Mouse (Mus musculus) embryonic facial prominence, embryonic 10.5 days (tissue): ENCODE results near the gene Gm29776. TPM values are rescaled to one million over a fixed set of nuclear protein-coding genes. Genes with fewer than 3 reads are reported as not detected.
A peak's percentile ranks its signal among the peaks of the same experiment; 100 is the strongest.

Source experiments
- DNase-seq: peaks from one replicate; pipeline ENCODE4 v3.0.0-alpha.2; 2017; ENCODE audit warnings: low spot score
- H3K27ac ChIP-seq: fragments of 300-500 bp; sonication (generic); replicated peaks from 2 replicates; pipeline ENCODE4 v1.5.1; 2016; ENCODE audit warnings: mild to moderate bottlenecking
- H3K27me3 ChIP-seq: fragments of 300-500 bp; sonication (generic); replicated peaks from 2 replicates; pipeline ENCODE4 v1.6.1; 2016; ENCODE audit warnings: low read depth, mild to moderate bottlenecking; ENCODE audit not compliant: poor library complexity, severe bottlenecking
- H3K36me3 ChIP-seq: fragments of 300-500 bp; sonication (generic); replicated peaks from 2 replicates; pipeline ENCODE4 v1.6.1; 2016; ENCODE audit warnings: mild to moderate bottlenecking, moderate library complexity
- H3K4me1 ChIP-seq: fragments of 300-500 bp; sonication (generic); 2 replicates; pipeline ENCODE4 v1.6.1; 2016
- H3K4me3 ChIP-seq: fragments of 300-500 bp; sonication (generic); 2 replicates; pipeline ENCODE4 v1.5.1; 2016; ENCODE audit warnings: mild to moderate bottlenecking, moderate library complexity
- H3K9me3 ChIP-seq: fragments of 300-500 bp; sonication (generic); 2 replicates; pipeline ENCODE4 v1.6.1; 2016; ENCODE audit warnings: mild to moderate bottlenecking
- WGBS: fragments of 180-500 bp; shearing (Covaris S2); methylation state at CpG from one replicate; pipeline ENCODE4 v1.1.7; 2016; 5-methylcytosine and 5-hydroxymethylcytosine counted together
- polyA plus RNA-seq: library from polyadenylated mRNA; unstranded; fragments of >200 nt; fragmentation: Nextera tagmentation; extraction: Ambion mirVana; gene quantifications from 2 replicates; pipeline ENCODE4 v1.2.1, GENCODE M21; 2016

Gm29776 gene
- polyA plus RNA-seq, 1 experiment from 2014 or later = 0.12 TPM

- Histone ChIP-seq H3K27me3 (no peaks in the 10 kb centered on the region), H3K4me3 (no peak overlapping the region), H3K4me1 (no peaks in the 10 kb centered on the region), H3K36me3 (no peaks in the 10 kb centered on the region), H3K27ac (no peak overlapping the region), H3K9me3 (no peaks in the 10 kb centered on the region)
- WGBS = 77% methylated on average over 5 of the region's 5 CpGs
- no peak for DNase-seq
These were observed 28.9 kb upstream of the Gm29776 start for GRCm38 (mm10) chr14:54727565-54727964.

DNA sequence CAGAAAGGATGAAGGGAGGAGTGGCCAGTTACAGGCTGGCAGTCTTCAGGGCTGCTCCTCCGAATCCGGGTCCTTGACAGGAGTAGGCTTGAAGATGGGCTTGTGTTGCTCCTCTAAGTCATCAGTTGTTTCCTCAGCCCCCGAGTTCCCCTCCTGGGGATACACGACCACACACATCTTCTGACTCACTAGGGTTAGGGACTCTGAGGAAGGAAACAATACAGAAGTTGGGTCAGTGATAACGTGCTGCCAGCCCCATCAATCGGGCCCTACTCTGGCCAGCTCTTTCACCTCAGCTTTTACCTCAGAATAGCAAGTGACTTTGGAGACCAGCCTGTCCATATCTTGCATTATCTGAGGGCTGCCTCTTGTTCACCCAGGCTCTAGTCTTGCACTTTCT is 25.4 kb upstream of the Gm29776 start:
- H3K9me3 ChIP-seq = no peaks in the 10 kb centered on the region
- H3K27me3 ChIP-seq = no peaks in the 10 kb centered on the region
- 89% methylated on average over 6 of the region's 6 CpGs for WGBS
- no peak overlapping the region for H3K27ac ChIP-seq
- no peaks in the 10 kb centered on the region for H3K36me3 ChIP-seq
- H3K4me1 ChIP-seq = no peaks in the 10 kb centered on the region
- DNase-seq = no peak
- no peak overlapping the region for H3K4me3 ChIP-seq

- no peaks in the 10 kb centered on the region for H3K9me3 ChIP-seq
- WGBS = 82% methylated on average over 10 of the region's 10 CpGs
- H3K4me1 ChIP-seq = no peaks in the 10 kb centered on the region
- DNase-seq = no peak
- no peak overlapping the region for H3K27ac ChIP-seq
- H3K27me3 ChIP-seq = no peaks in the 10 kb centered on the region
- no peak overlapping the region for H3K4me3 ChIP-seq
- H3K36me3 ChIP-seq = no peaks in the 10 kb centered on the region
These were observed 23.1 kb upstream of the Gm29776 start for GRCm38 (mm10) chr14:54721711-54722110.

- H3K36me3 ChIP-seq = no peaks in the 10 kb centered on the region
- 88% methylated on average over 7 of the region's 7 CpGs for WGBS
- no peak overlapping the region for H3K4me3 ChIP-seq
- no peak overlapping the region for H3K27ac ChIP-seq
- no peaks in the 10 kb centered on the region for H3K4me1 ChIP-seq
- DNase-seq = no peak
- H3K9me3 ChIP-seq = no peaks in the 10 kb centered on the region
- no peaks in the 10 kb centered on the region for H3K27me3 ChIP-seq
These were observed 22.2 kb upstream of the Gm29776 start for GRCm38 (mm10) chr14:54720654-54721350.

DNA sequence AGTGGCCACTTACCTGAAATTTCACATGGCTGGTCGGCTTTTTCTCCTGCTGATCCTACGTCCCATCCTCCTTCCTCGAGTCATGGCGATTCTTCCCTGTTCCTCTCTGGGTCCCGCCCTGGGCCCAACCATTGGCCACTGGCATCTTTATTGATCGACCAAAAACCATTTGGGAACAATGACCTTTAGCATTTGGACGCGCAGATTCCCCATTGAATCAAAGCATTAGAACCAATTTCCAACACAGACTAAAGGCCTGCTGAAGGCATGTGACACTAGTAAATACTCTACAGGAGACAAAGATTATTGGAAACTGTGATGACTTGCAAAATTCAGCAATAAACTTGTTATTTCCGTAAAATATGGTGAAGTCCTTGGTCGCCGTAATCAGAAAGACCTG is 21.4 kb upstream of the Gm29776 start:
- 90% methylated on average over 11 of the region's 11 CpGs for WGBS
- Histone ChIP-seq H3K36me3 (no peaks in the 10 kb centered on the region), H3K27ac (no peak overlapping the region), H3K9me3 (no peaks in the 10 kb centered on the region), H3K27me3 (peaks cover 5% of the 10 kb centered on the region), H3K4me1 (0 out of 2 replicates have a peak, but pooled peaks cover under 1% of the 10 kb centered on the region), H3K4me3 (no peak overlapping the region)
- no peak for DNase-seq

DNA sequence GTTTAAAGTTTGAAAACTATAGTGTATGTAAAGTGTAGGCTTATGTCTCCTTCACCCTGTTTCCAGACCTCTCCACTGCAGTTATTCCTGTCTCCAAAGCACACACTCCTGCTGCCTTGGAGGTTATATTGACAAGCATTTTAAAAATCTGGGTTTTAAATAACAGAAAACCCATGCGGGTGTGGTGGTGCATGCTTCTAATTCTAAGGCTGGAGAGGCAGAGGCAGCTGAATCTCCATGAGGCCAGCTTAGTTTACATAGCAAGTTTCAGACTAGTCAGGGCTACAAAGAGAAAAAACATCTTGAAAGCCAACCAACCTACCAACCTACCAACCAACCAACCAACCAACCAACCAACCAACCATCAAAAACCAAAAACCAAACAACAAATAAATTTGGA is 16.8 kb upstream of the Gm29776 start:
- H3K27ac ChIP-seq = no peak overlapping the region

DNA sequence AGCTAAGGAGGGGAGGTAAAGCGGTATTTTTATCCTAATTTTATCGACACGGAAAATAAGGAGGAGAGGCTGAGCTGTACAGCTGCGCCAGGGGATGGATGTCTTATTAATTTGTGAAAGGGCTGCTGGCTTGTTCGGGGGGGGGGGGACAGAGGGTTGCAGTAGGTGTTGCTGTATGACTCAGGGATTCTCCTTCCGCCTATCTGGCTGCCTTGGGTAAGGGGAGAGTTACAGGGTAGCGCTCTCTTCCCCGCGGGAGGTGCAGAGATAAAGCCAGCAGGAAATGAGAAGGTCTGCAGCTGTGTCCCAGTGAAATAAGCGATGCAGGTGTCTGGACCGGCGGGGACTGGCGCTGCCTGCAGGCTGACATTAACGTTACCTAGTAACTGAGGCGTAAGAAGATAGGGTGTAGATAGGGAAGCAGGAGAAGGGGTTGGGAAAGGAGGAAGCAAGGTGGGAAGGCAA is 16.0 kb upstream of the Gm29776 start:
- H3K4me1 ChIP-seq = peaks cover 23% of the 10 kb centered on the region
- DNase-seq = peak; percentile 20
- peak overlapping the region; percentile 49 for H3K4me3 ChIP-seq
- 4% methylated on average over 15 of the region's 15 CpGs for WGBS
- H3K27me3 ChIP-seq = peaks cover 27% of the 10 kb centered on the region
- H3K27ac ChIP-seq = no peak overlapping the region
- no peaks in the 10 kb centered on the region for H3K36me3 ChIP-seq
- no peaks in the 10 kb centered on the region for H3K9me3 ChIP-seq

More for the DNA sequence above, 16.8 kb upstream of the Gm29776 start:
- Histone ChIP-seq H3K9me3 (no peaks in the 10 kb centered on the region), H3K4me1 (peaks cover 21% of the 10 kb centered on the region), H3K36me3 (no peaks in the 10 kb centered on the region), H3K4me3 (no peak overlapping the region), H3K27me3 (peaks cover 23% of the 10 kb centered on the region)
- no peak for DNase-seq
- 76% methylated on average over 1 of the region's 1 CpGs for WGBS

DNA sequence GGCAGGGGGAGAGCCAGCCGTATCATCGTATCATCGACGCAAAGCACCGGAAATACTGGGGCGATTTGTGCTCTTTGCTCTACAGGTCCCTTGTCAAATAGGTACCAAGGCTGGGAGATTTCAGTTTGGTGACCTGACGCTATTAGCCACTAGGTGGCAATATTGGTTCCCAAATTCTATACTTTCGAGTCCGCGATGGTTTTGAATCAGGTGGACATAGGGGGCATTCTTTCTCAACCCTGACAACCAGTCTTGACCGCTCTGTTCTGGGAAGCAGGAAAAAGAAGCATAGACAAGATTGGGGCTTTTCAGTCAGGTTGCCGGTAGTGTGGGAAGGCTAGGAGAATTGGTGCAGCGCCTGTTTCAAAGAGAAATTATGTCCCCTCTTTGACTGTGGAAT is 15.5 kb upstream of the Gm29776 start:
- Histone ChIP-seq H3K4me1 (peaks cover 23% of the 10 kb centered on the region), H3K27me3 (peaks cover 27% of the 10 kb centered on the region), H3K27ac (no peak overlapping the region), H3K36me3 (no peaks in the 10 kb centered on the region), H3K4me3 (peak overlapping the region; percentile 49), H3K9me3 (no peaks in the 10 kb centered on the region)
- WGBS = under 1% methylated on average over 13 of the region's 13 CpGs
- peak; percentile 75 for DNase-seq

GRCm38 (mm10) chr14:54712861-54713260 is 14.2 kb upstream of the Gm29776 start:
- Histone ChIP-seq H3K27ac (peak overlapping the region; percentile 31; the same call in 1 of the 2 replicates), H3K4me1 (peaks cover 23% of the 10 kb centered on the region), H3K9me3 (no peaks in the 10 kb centered on the region), H3K4me3 (no peak overlapping the region), H3K36me3 (no peaks in the 10 kb centered on the region), H3K27me3 (peaks cover 27% of the 10 kb centered on the region)
- 63% methylated on average over 8 of the region's 8 CpGs for WGBS
- DNase-seq = no peak

- WGBS = 87% methylated on average over 7 of the region's 7 CpGs
- H3K36me3 ChIP-seq = no peaks in the 10 kb centered on the region
- peak within 1 kb of the TSS; percentile 31; the same call in 1 of the 2 replicates for H3K27ac ChIP-seq
- peaks cover 25% of the 10 kb centered on the region for H3K4me1 ChIP-seq
- no peaks in the 10 kb centered on the region for H3K9me3 ChIP-seq
- no peak within 1 kb of the TSS for H3K4me3 ChIP-seq
- peaks cover 27% of the 10 kb centered on the region for H3K27me3 ChIP-seq
- no peak for DNase-seq
These were observed 13.4 kb upstream of the Gm29776 start, which contains the start of gene Cebpe for GRCm38 (mm10) chr14:54712074-54712473. Gene Cebpe, minus strand, starts transcription at chr14:54712174.

DNA sequence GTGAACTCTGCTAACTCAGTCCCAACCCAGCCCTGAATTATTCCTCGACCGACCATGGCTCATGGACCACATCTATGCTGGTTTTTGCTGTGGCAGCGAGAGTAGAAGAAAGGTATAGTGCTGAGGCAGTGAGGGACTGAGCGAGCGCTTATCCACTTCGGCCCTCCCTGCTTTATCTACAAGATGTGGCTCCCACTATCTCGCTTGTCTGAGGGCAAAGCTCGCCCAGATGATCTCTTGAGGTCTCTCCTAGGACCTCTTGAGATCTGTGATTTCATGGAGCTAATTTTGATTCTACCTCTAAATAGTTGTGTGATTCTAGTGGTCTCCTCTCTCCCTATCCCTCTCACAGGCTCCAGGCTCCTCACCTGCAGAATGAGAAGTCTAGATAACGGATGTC is 10.4 kb upstream of the Gm29776 start:
- no peak for DNase-seq
- H3K36me3 ChIP-seq = no peaks in the 10 kb centered on the region
- WGBS = 84% methylated on average over 9 of the region's 9 CpGs

GRCm38 (mm10) chr14:54706589-54707320 is 8.1 kb upstream of the Gm29776 start:
- Histone ChIP-seq H3K4me1 (peaks cover 10% of the 10 kb centered on the region), H3K27me3 (peaks cover 23% of the 10 kb centered on the region; the same call in 1 of the 2 replicates), H3K9me3 (no peaks in the 10 kb centered on the region), H3K36me3 (no peaks in the 10 kb centered on the region), H3K27ac (no peak overlapping the region), H3K4me3 (no peak overlapping the region)
- 55% methylated on average over 17 of the region's 17 CpGs for WGBS
- no peak for DNase-seq

More for the DNA sequence above, 10.4 kb upstream of the Gm29776 start:
- Histone ChIP-seq H3K27ac (no peak overlapping the region), H3K4me3 (no peak overlapping the region), H3K4me1 (peaks cover 19% of the 10 kb centered on the region), H3K9me3 (no peaks in the 10 kb centered on the region), H3K27me3 (0 out of 2 replicates have a peak, but pooled peaks cover 14% of the 10 kb centered on the region)

DNA sequence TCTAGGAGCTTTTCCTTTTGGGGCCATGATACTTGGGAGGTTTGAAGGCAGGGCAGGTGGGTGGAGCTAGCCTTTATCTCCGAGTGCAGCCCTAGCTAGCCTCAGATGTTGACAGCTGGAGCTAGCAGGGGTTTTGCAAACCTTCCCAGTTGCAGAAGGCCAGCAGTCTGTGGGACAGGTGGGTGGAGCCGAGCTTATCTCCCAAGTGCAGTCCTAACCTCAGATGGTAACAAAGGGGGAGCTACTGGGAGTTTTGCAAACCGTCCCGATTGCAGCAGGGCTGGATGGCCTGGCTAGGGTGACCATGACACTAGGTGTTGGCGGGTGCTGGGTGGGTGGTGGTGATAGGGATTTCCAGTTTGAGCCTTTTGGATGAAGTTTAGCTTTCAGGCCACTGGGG is 7.2 kb upstream of the Gm29776 start:
- 53% methylated on average over 5 of the region's 5 CpGs for WGBS
- H3K27ac ChIP-seq = no peak overlapping the region
- DNase-seq = no peak
- H3K27me3 ChIP-seq = peaks cover 20% of the 10 kb centered on the region; the same call in 1 of the 2 replicates
- peaks cover 10% of the 10 kb centered on the region for H3K4me1 ChIP-seq
- H3K9me3 ChIP-seq = no peaks in the 10 kb centered on the region
- H3K4me3 ChIP-seq = no peak overlapping the region
- no peaks in the 10 kb centered on the region for H3K36me3 ChIP-seq
